Mouse (Mus musculus): ENCODE results near the gene Tmem253.

DNA sequence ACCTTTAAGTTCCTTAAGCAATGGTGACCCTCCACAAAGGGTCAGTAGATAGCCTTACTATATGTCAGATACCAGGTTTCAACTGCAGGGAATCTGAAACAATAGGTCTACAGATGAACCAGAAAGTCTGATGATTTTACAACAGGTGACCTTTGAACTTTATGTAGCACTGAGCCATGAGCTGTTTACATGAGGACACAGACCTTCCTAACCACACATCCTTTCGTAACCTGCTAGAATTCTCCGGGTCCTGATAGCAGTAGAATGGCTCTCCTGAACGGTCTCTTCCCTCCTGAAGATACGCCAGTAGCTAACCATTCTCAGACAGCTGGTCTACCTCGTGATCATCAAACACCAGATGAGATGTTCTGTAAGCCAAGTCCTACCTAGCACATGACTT lies 23.9 kb downstream of the Tmem253 start:
- TF ChIP-seq CTCF (IDR thresholded peaks at IDR 0.05; ENCODE audit: low read depth, low read length) = no peak
- no peak for TF ChIP-seq POLR2A (IDR thresholded peaks at IDR 0.05; ENCODE audit: insufficient read depth, low read length)
- TF ChIP-seq EP300 (IDR thresholded peaks at IDR 0.05; ENCODE audit: insufficient read depth, low read depth, low read length) = no peak
